Mouse (Mus musculus) embryonic facial prominence, embryonic 13.5 days (tissue): ENCODE data around the gene Cyp2j13. TPM values are rescaled to one million over a fixed set of nuclear protein-coding genes. Genes with fewer than 3 reads are reported as not detected.
A peak's percentile ranks its signal among the peaks of the same experiment; 100 is the strongest.
"Not testable (repeated sequence)": the region's sequence is repeated elsewhere in the genome, so short reads cannot be mapped to it uniquely, and the experiment has no call there.

ENCODE experiments used
- ATAC-seq: fragments of 200-750 bp; cut with Nextera tagmentation; 2 replicates; pipeline ENCODE4 v1.8.0; 2017; ENCODE audit warnings: low read depth; ENCODE audit not compliant: insufficient number of reproducible peaks, insufficient read depth, low FRiP score, low TSS enrichment
- H3K27ac ChIP-seq: fragments of 300-500 bp; sonication (generic); 2 replicates; pipeline ENCODE4 v1.5.1; 2015; ENCODE audit warnings: moderate library complexity, mild to moderate bottlenecking, inconsistent platforms
- H3K27me3 ChIP-seq: fragments of 300-500 bp; sonication (generic); 2 replicates; pipeline ENCODE4 v1.6.1; 2015; ENCODE audit warnings: mild to moderate bottlenecking, inconsistent platforms
- H3K36me3 ChIP-seq: fragments of 300-500 bp; sonication (generic); 2 replicates; pipeline ENCODE4 v1.6.1; 2015; ENCODE audit warnings: mild to moderate bottlenecking, inconsistent platforms
- H3K4me1 ChIP-seq: fragments of 300-500 bp; sonication (generic); 2 replicates; pipeline ENCODE4 v1.6.1; 2015; ENCODE audit warnings: inconsistent platforms
- H3K4me2 ChIP-seq: fragments of 300-500 bp; sonication (generic); 2 replicates; pipeline ENCODE4 v1.6.1; 2015; ENCODE audit warnings: moderate library complexity, mild to moderate bottlenecking, inconsistent platforms
- H3K4me3 ChIP-seq: fragments of 300-500 bp; sonication (generic); 2 replicates; pipeline ENCODE4 v1.5.1; 2015; ENCODE audit warnings: mild to moderate bottlenecking, inconsistent platforms
- H3K9ac ChIP-seq: fragments of 300-500 bp; sonication (generic); 2 replicates; pipeline ENCODE4 v1.6.1; 2015; ENCODE audit warnings: mild to moderate bottlenecking, inconsistent platforms
- H3K9me3 ChIP-seq: fragments of 300-500 bp; sonication (generic); 2 replicates; pipeline ENCODE4 v1.6.1; 2016; ENCODE audit warnings: inconsistent platforms
- WGBS: fragments of 180-500 bp; shearing (Covaris S2); methylation state at CpG from one replicate; pipeline ENCODE4 v1.1.7; 2015; ENCODE audit warnings: mixed read lengths; 5-methylcytosine and 5-hydroxymethylcytosine counted together
- polyA plus RNA-seq: library from polyadenylated mRNA; unstranded; fragments of >200 nt; fragmentation: Nextera tagmentation; extraction: Ambion mirVana; gene quantifications from 2 replicates; pipeline ENCODE4 v1.2.1, GENCODE M21; 2015

Gene Cyp2j13
- not detected in 2 replicates for polyA plus RNA-seq

- Histone ChIP-seq H3K4me2 (peak within 1 kb of the TSS; percentile 62), H3K27ac (no peak within 1 kb of the TSS), H3K4me1 (0 out of 2 replicates have a peak, but pooled peaks cover 9% of the 10 kb centered on the region), H3K9ac (peak within 1 kb of the TSS; percentile 55; the same call in 1 of the 2 replicates), H3K9me3 (no peaks in the 10 kb centered on the region), H3K36me3 (no peaks in the 10 kb centered on the region), H3K4me3 (peak within 1 kb of the TSS; percentile 31), H3K27me3 (no peaks in the 10 kb centered on the region)
- ATAC-seq: peak; percentile 69
- WGBS: 4% methylated on average over 19 of the region's 20 CpGs
Measured at GRCm38 (mm10) chr4:96077261-96078125, at the start of gene Cyp2j13. TSS of gene Cyp2j13 (minus strand) at chr4:96077546.

- H3K27me3 ChIP-seq: no peaks in the 10 kb centered on the region
- H3K9me3 ChIP-seq: no peaks in the 10 kb centered on the region
- peaks cover 4% of the 10 kb centered on the region; the same call in 1 of the 2 replicates for H3K4me1 ChIP-seq
- H3K4me2 ChIP-seq: no peak overlapping the region
- no peak overlapping the region for H3K4me3 ChIP-seq
- no peak overlapping the region for H3K9ac ChIP-seq
- H3K27ac ChIP-seq: no peak overlapping the region
- WGBS: 22% methylated on average over 2 of the region's 2 CpGs
- no peaks in the 10 kb centered on the region for H3K36me3 ChIP-seq
- ATAC-seq: no peak
Measured at GRCm38 (mm10) chr4:96096841-96097240, 19.5 kb upstream of the Cyp2j13 start.

DNA sequence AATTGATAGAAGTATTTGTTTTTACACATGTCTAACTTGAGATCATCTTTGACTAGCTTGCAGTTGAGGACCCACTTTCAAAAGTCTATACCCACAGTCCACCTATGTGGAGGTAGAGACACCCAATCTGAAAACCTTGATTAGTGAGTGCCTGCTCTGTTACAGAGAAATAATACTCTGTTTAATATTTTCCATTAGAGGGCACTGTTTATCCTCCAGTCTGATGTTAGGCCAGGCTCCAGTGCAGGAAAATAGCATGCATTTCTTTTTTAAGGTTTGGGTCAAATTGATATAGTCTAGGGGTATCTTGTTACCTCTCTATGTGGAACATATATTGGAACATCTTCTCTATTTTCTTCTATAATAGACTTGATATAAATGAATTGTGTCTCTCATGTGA is 14.5 kb upstream of the Cyp2j13 start:
- Histone ChIP-seq H3K4me1 (peaks cover 4% of the 10 kb centered on the region; the same call in 1 of the 2 replicates), H3K36me3 (no peaks in the 10 kb centered on the region), H3K9me3 (no peaks in the 10 kb centered on the region), H3K4me2 (no peak overlapping the region), H3K27ac (no peak overlapping the region), H3K4me3 (no peak overlapping the region), H3K27me3 (no peaks in the 10 kb centered on the region), H3K9ac (no peak overlapping the region)
- ATAC-seq: no peak

- ATAC-seq, H3K4me1 ChIP-seq, H3K4me2 ChIP-seq, H3K27ac ChIP-seq, H3K4me3 ChIP-seq, H3K9ac ChIP-seq, H3K9me3 ChIP-seq, H3K27me3 ChIP-seq, H3K36me3 ChIP-seq: not testable (repeated sequence)
- WGBS: 63% methylated on average over 6 of the region's 6 CpGs
Measured at GRCm38 (mm10) chr4:96089356-96090048, 12.2 kb upstream of the Cyp2j13 start.

GRCm38 (mm10) chr4:96078308-96078707 is 962 bp upstream of the Cyp2j13 start:
- Histone ChIP-seq H3K4me3 (no peak overlapping the region), H3K9me3 (no peaks in the 10 kb centered on the region), H3K4me2 (no peak overlapping the region), H3K4me1 (0 out of 2 replicates have a peak, but pooled peaks cover 9% of the 10 kb centered on the region), H3K36me3 (no peaks in the 10 kb centered on the region), H3K9ac (no peak overlapping the region), H3K27ac (no peak overlapping the region), H3K27me3 (no peaks in the 10 kb centered on the region)
- no peak for ATAC-seq

- Histone ChIP-seq H3K9me3 (no peaks in the 10 kb centered on the region), H3K4me1 (no peaks in the 10 kb centered on the region), H3K27me3 (no peaks in the 10 kb centered on the region), H3K4me3 (no peak overlapping the region), H3K27ac (no peak overlapping the region), H3K9ac (no peak overlapping the region), H3K36me3 (no peaks in the 10 kb centered on the region), H3K4me2 (no peak overlapping the region)
- WGBS: 79% methylated on average over 2 of the region's 2 CpGs
- no peak for ATAC-seq
Measured at GRCm38 (mm10) chr4:96062045-96062444, 15.3 kb downstream of the Cyp2j13 start.

DNA sequence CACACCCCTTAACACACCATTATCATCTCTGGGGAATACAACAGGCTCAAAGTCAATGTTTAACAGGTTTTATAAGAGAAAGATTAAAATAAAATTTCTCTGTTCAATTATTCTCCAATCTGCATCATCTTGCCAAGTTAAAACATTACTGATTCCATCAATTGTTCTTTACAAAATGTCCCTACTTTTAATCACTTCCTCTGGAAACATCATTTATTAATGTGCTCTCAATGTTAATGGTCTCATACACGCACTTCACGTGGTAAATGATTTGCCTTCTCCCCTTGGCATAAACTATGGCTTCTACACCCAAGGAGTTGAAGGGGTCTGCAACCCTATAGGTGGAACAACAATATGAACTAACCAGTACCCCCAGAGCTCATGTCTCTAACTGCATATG is 17.2 kb downstream of the Cyp2j13 start:
- Histone ChIP-seq H3K4me1 (no peaks in the 10 kb centered on the region), H3K27me3 (no peaks in the 10 kb centered on the region)

GRCm38 (mm10) chr4:96028412-96028811 is 48.9 kb downstream of the Cyp2j13 start:
- WGBS: 47% methylated on average over 1 of the region's 1 CpGs
- H3K27ac ChIP-seq: no peak overlapping the region

More for the DNA sequence above, 17.2 kb downstream of the Cyp2j13 start:
- H3K9me3 ChIP-seq: no peaks in the 10 kb centered on the region
- 85% methylated on average over 2 of the region's 2 CpGs for WGBS
- H3K9ac ChIP-seq: no peak overlapping the region
- H3K4me3 ChIP-seq: no peak overlapping the region
- H3K4me2 ChIP-seq: no peak overlapping the region
- no peaks in the 10 kb centered on the region for H3K36me3 ChIP-seq
- no peak for ATAC-seq
- no peak overlapping the region for H3K27ac ChIP-seq

GRCm38 (mm10) chr4:96022803-96023202 is 54.5 kb downstream of the Cyp2j13 start:
- Histone ChIP-seq H3K36me3 (no peaks in the 10 kb centered on the region), H3K9me3 (no peaks in the 10 kb centered on the region), H3K27ac (no peak overlapping the region), H3K27me3 (no peaks in the 10 kb centered on the region), H3K9ac (no peak overlapping the region), H3K4me3 (no peak overlapping the region), H3K4me2 (no peak overlapping the region), H3K4me1 (no peaks in the 10 kb centered on the region)
- no peak for ATAC-seq

More at GRCm38 (mm10) chr4:96028412-96028811, 48.9 kb downstream of the Cyp2j13 start:
- H3K4me1 ChIP-seq: peaks cover 5% of the 10 kb centered on the region; the same call in 1 of the 2 replicates
- H3K27me3 ChIP-seq: no peaks in the 10 kb centered on the region
- no peak overlapping the region for H3K4me3 ChIP-seq
- no peaks in the 10 kb centered on the region for H3K36me3 ChIP-seq
- no peak overlapping the region for H3K9ac ChIP-seq
- H3K9me3 ChIP-seq: no peaks in the 10 kb centered on the region
- no peak for ATAC-seq
- H3K4me2 ChIP-seq: no peak overlapping the region

- Histone ChIP-seq H3K4me2 (no peak overlapping the region), H3K4me3 (no peak overlapping the region), H3K27me3 (no peaks in the 10 kb centered on the region), H3K27ac (no peak overlapping the region), H3K36me3 (no peaks in the 10 kb centered on the region), H3K9me3 (no peaks in the 10 kb centered on the region), H3K9ac (no peak overlapping the region), H3K4me1 (no peaks in the 10 kb centered on the region)
- 84% methylated on average over 1 of the region's 1 CpGs for WGBS
- ATAC-seq: no peak
Measured at GRCm38 (mm10) chr4:96016875-96017274, 60.5 kb downstream of the Cyp2j13 start.

DNA sequence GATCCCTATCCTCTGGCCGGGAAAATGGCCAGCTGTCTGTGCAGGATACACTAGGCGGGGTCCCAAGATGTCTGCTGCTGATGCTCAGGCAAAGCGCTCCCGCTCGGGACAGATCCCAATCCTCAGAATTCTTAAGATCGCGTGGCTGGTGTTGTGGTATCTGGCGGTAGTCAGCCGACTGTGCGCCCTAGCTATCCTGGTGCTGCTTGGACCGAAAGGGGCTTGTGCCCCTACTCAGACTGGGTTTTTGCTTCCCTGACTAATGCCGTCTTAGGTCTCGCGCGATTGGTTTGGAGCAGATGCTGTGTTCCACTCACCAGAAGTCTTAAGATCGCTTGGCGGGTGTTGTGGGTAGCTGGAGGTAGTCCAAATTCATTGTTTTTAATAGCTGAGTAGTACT is 95.1 kb downstream of the Cyp2j13 start:
- not testable (repeated sequence) for H3K4me3 ChIP-seq, H3K9ac ChIP-seq, H3K4me1 ChIP-seq, H3K36me3 ChIP-seq, H3K4me2 ChIP-seq, H3K27me3 ChIP-seq, ATAC-seq, H3K9me3 ChIP-seq, H3K27ac ChIP-seq
- WGBS: 93% methylated on average over 17 of the region's 17 CpGs
